In genomic region chr13:14613553-14613952, GRCm38 (mm10) we compare ENCODE assay signal across 7 mouse cellular contexts. TPM values are rescaled to one million over a fixed set of nuclear protein-coding genes. Genes with fewer than 3 reads are reported as not detected.
DNase-seq lines count a peak whose midpoint lies in the region; ATAC-seq and TF ChIP-seq lines count a peak whose summit lies in the region.

No protein-coding gene starts in this region.

- TF ChIP-seq CTCF in liver, embryonic 14.5 days (IDR thresholded peaks at IDR 0.05; ENCODE audit: low read depth): no peak

- H3K4me3 ChIP-seq in forebrain, embryonic 12.5 days (replicated peaks): peak overlapping the region; percentile 80
- H3K4me3 ChIP-seq in liver, embryonic 14.5 days (ENCODE audit: insufficient read depth in 1 of 2, low read depth in 2 of 2, low read length in 2 of 2): peak overlapping the region; percentile 92 to 97

- no peak overlapping the region for H3K27ac ChIP-seq in forebrain, embryonic 12.5 days
- H3K27ac ChIP-seq in liver, embryonic 14.5 days: peak overlapping the region; percentile 70

- peak overlapping the region; percentile 70 for H3K4me2 ChIP-seq in forebrain, embryonic 12.5 days
- peak overlapping the region; percentile 79 for H3K4me2 ChIP-seq in liver, embryonic 14.5 days (ENCODE audit: low read depth)

- peak overlapping the region; percentile 84 for H3K9ac ChIP-seq in forebrain, embryonic 12.5 days
- H3K9ac ChIP-seq in liver, embryonic 14.5 days (replicated peaks): peak overlapping the region; percentile 93

- peak; percentile 40 for DNase-seq in thymus, postnatal 0 days (ENCODE audit: low spot score)
- no peak for DNase-seq in thymus, postnatal 36 days
- peak in 1 of 3 experiments; percentile 13 for DNase-seq in liver, embryonic 14.5 days (ENCODE audit: low read depth in 3 of 3, low spot score in 3 of 3)
- no peak for DNase-seq in MN1 (ENCODE audit: low spot score)
- DNase-seq in left cerebral cortex, adult 11 months (ENCODE audit: low spot score): no peak
- DNase-seq in cerebellum, postnatal 4 days (ENCODE audit: low spot score in 2 of 2): no peak

- H3K9me3 ChIP-seq in forebrain, embryonic 12.5 days: no peaks in the 10 kb centered on the region
- no peaks in the 10 kb centered on the region for H3K9me3 ChIP-seq in liver, embryonic 14.5 days (ENCODE audit: control insufficient read depth, low read length)

- TF ChIP-seq EP300 in liver, embryonic 14.5 days (IDR thresholded peaks at IDR 0.05; ENCODE audit: low read depth): no peak

- H3K4me1 ChIP-seq in forebrain, embryonic 12.5 days: peaks cover 19% of the 10 kb centered on the region
- H3K4me1 ChIP-seq in liver, embryonic 14.5 days (replicated peaks; ENCODE audit: control insufficient read depth in 2 of 2, insufficient read depth in 2 of 2, low read length in 1 of 2): peaks cover 8 to 9% of the 10 kb centered on the region in 2 experiments

- H3K36me3 ChIP-seq in forebrain, embryonic 12.5 days (replicated peaks): peaks cover 25% of the 10 kb centered on the region
- H3K36me3 ChIP-seq in liver, embryonic 14.5 days (replicated peaks; ENCODE audit: control insufficient read depth, insufficient read depth, low read depth): peaks cover 28% of the 10 kb centered on the region

- no peak for ATAC-seq in forebrain, embryonic 12.5 days (ENCODE audit: low FRiP score)
- no peak for ATAC-seq in liver, embryonic 14.5 days (ENCODE audit: insufficient read depth)

- 2% methylated on average over 9 of the region's 9 CpGs for WGBS in forebrain, embryonic 12.5 days
- 0% methylated on average over 9 of the region's 9 CpGs for WGBS in liver, embryonic 14.5 days (ENCODE audit: insufficient replicate concordance)

- H3K27me3 ChIP-seq in forebrain, embryonic 12.5 days: no peaks in the 10 kb centered on the region
- H3K27me3 ChIP-seq in liver, embryonic 14.5 days (ENCODE audit: control insufficient read depth, insufficient read depth, low read length): no peaks in the 10 kb centered on the region

RNA-seq across cellular contexts. Expression of gene Psma2, which starts 0.5 kb away (rescaled TPM):
- 288 and 296 TPM in 2 replicates for polyA plus RNA-seq in thymus, postnatal 0 days (2015; fragmentation: Nextera tagmentation; extraction: Ambion mirVana)
- 179 and 187 TPM in 2 replicates for polyA plus RNA-seq in forebrain, embryonic 12.5 days (2016; fragmentation: Nextera tagmentation; extraction: Ambion mirVana)
- 34.5 and 56.6 TPM in 2 replicates for polyA plus RNA-seq in liver, embryonic 14.5 days (2012; rRNA removed)
- polyA plus RNA-seq in liver, embryonic 14.5 days (2014; fragmentation: Nextera tagmentation; extraction: Ambion mirVana): 147 and 149 TPM in 2 replicates

RNA-seq across cellular contexts. Expression of gene Mrpl32, which starts 0.6 kb away (rescaled TPM):
- 153 and 164 TPM in 2 replicates for polyA plus RNA-seq in thymus, postnatal 0 days (2015; fragmentation: Nextera tagmentation; extraction: Ambion mirVana)
- 108 and 111 TPM in 2 replicates for polyA plus RNA-seq in forebrain, embryonic 12.5 days (2016; fragmentation: Nextera tagmentation; extraction: Ambion mirVana)
- polyA plus RNA-seq in liver, embryonic 14.5 days (2012; rRNA removed): 6.4 and 23.9 TPM in 2 replicates
- 77.4 and 81.8 TPM in 2 replicates for polyA plus RNA-seq in liver, embryonic 14.5 days (2014; fragmentation: Nextera tagmentation; extraction: Ambion mirVana)

RNA-seq across cellular contexts. Expression of gene AW209491, which starts 16.4 kb away (rescaled TPM):
- 18.7 and 19.9 TPM in 2 replicates for polyA plus RNA-seq in thymus, postnatal 0 days (2015; fragmentation: Nextera tagmentation; extraction: Ambion mirVana)
- polyA plus RNA-seq in forebrain, embryonic 12.5 days (2016; fragmentation: Nextera tagmentation; extraction: Ambion mirVana): 30.8 and 33.9 TPM in 2 replicates
- polyA plus RNA-seq in liver, embryonic 14.5 days (2012; rRNA removed): 2.9 and 4.2 TPM in 2 replicates
- polyA plus RNA-seq in liver, embryonic 14.5 days (2014; fragmentation: Nextera tagmentation; extraction: Ambion mirVana): 9.7 and 11.5 TPM in 2 replicates
